Mouse (Mus musculus) ovary, adult 18-20 months (tissue): ENCODE results near the gene Car11.
"Not testable (repeated sequence)": the region's sequence is repeated elsewhere in the genome, so short reads cannot be mapped to it uniquely, and the experiment has no call there.

Source experiments
- DNase-seq: peaks from one replicate; pipeline ENCODE4 v3.0.0; 2022; ENCODE audit warnings: low spot score, mixed read lengths

Car11 gene

GRCm38 (mm10) chr7:45699523-45700141 is at the start of gene Car11:
Car11 (plus strand) TSS chr7:45699843.
- DNase-seq = no peak

- DNase-seq = not testable (repeated sequence)
Measured at GRCm38 (mm10) chr7:45650484-45650883, 49.2 kb upstream of the Car11 start.

GRCm38 (mm10) chr7:45654424-45655047 is 45.1 kb upstream of the Car11 start:
- DNase-seq = no peak

- no peak for DNase-seq
Measured at GRCm38 (mm10) chr7:45660746-45661478, 38.7 kb upstream of the Car11 start.

- not testable (repeated sequence) for DNase-seq
Measured at GRCm38 (mm10) chr7:45661702-45662101, 37.9 kb upstream of the Car11 start.

GRCm38 (mm10) chr7:45665303-45666138 is 34.1 kb upstream of the Car11 start:
- DNase-seq = no peak

GRCm38 (mm10) chr7:45666161-45666560 is 33.5 kb upstream of the Car11 start, which contains the start of gene Fut2:
Fut2 (minus strand) TSS chr7:45666394.
- DNase-seq = no peak

GRCm38 (mm10) chr7:45667761-45668160 is 31.9 kb upstream of the Car11 start:
- no peak for DNase-seq

- no peak for DNase-seq
Measured at GRCm38 (mm10) chr7:45668921-45669320, 30.7 kb upstream of the Car11 start.

- no peak for DNase-seq
Measured at GRCm38 (mm10) chr7:45677627-45678295, 21.9 kb upstream of the Car11 start.

GRCm38 (mm10) chr7:45678513-45678912 is 21.1 kb upstream of the Car11 start:
- DNase-seq = no peak

- no peak for DNase-seq
Measured at GRCm38 (mm10) chr7:45679966-45680621, 19.5 kb upstream of the Car11 start.

- DNase-seq = no peak
Measured at GRCm38 (mm10) chr7:45681046-45681736, 18.5 kb upstream of the Car11 start.

GRCm38 (mm10) chr7:45682144-45683126 is 17.2 kb upstream of the Car11 start:
- peak; percentile 72 for DNase-seq

GRCm38 (mm10) chr7:45683396-45684050 is 16.1 kb upstream of the Car11 start, which contains the start of gene Ntn5:
Ntn5 (plus strand) TSS chr7:45684022.
- DNase-seq = no peak

- no peak for DNase-seq
Measured at GRCm38 (mm10) chr7:45685811-45686210, 13.8 kb upstream of the Car11 start.

- no peak for DNase-seq
Measured at GRCm38 (mm10) chr7:45686841-45687240, 12.8 kb upstream of the Car11 start.

GRCm38 (mm10) chr7:45689099-45689498 is 10.5 kb upstream of the Car11 start:
- DNase-seq = no peak

- DNase-seq = no peak
Measured at GRCm38 (mm10) chr7:45689800-45690199, 9.8 kb upstream of the Car11 start.
